Mouse (Mus musculus): ENCODE measurements around the gene Tmem186. TPM values are rescaled to one million over a fixed set of nuclear protein-coding genes. Genes with fewer than 3 reads are reported as not detected.

Tmem186 gene
- 8.9 and 9.7 TPM in 2 replicates for polyA plus RNA-seq (2015; fragmentation: Nextera tagmentation; extraction: Ambion mirVana)

DNA sequence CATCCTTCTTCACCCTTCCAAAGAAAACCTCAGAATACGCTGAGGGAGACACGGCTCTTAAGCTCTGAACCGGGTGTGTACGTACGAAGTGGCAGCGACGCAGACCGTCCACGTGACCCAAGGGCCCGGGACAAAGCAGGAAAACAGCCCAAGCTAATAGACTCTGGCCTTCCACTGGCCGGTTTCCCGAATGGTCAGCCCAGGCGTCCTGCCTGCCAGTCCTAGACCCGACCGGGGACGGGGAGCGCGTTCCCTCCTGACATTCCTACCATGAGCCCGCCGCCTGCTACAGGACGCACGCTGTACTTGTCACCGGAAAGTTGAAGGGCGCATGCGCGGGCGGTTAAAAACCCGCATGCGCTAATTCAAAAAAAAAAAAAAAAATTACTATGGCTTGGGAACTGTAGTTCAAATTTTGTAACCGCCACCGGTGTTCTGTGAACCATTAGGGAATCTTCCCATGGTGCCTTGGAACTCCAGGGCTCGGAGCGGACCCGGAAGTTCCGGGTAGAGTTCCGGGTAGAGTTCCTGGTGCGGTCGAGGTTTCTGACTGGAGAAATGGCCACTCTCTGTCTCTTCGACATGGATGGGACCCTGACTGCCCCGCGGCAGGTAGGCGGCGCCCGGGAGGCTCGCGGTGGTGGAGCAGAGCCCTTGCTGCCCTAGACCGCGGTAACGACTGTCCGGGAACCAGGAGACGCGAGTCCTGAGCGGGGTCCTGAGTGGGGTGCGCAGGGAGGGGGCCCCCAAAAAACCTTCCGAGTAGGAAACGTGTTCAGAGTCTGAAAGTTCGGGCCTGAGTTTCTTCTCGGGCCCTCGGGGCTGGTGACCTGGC is at the start of gene Tmem186, which contains the start of gene Pmm2:
Tmem186 (minus strand) TSS at position 496 of the 835 bp plus-strand sequence.
Pmm2 (plus strand) TSS at position 458 of the 835 bp plus-strand sequence.
- Histone ChIP-seq H3K9ac (ENCODE audit: low read depth, low read length) (peak within 1 kb of the TSS; percentile 95), H3K27me3 (ENCODE audit: control insufficient read depth, insufficient read depth, low read depth, low read length) (no peaks in the 10 kb centered on the region), H3K36me3 (ENCODE audit: control insufficient read depth, insufficient read depth) (peaks cover 8% of the 10 kb centered on the region), H3K4me3 (ENCODE audit: low read depth, low read length) (peak within 1 kb of the TSS; percentile 81), H3K4me2 (ENCODE audit: low read depth, low read length) (peak within 1 kb of the TSS; percentile 79), H3K9me3 (replicated peaks; ENCODE audit: control insufficient read depth, low read length) (no peaks in the 10 kb centered on the region), H3K4me1 (ENCODE audit: control insufficient read depth, low read depth, low read length) (peaks cover 34% of the 10 kb centered on the region), H3K27ac (ENCODE audit: low read length) (peak within 1 kb of the TSS; percentile 95)
- WGBS (ENCODE audit: insufficient replicate concordance) = under 1% methylated on average over 59 of the region's 59 CpGs
- ATAC-seq (ENCODE audit: low read depth) = peak; percentile 85

DNA sequence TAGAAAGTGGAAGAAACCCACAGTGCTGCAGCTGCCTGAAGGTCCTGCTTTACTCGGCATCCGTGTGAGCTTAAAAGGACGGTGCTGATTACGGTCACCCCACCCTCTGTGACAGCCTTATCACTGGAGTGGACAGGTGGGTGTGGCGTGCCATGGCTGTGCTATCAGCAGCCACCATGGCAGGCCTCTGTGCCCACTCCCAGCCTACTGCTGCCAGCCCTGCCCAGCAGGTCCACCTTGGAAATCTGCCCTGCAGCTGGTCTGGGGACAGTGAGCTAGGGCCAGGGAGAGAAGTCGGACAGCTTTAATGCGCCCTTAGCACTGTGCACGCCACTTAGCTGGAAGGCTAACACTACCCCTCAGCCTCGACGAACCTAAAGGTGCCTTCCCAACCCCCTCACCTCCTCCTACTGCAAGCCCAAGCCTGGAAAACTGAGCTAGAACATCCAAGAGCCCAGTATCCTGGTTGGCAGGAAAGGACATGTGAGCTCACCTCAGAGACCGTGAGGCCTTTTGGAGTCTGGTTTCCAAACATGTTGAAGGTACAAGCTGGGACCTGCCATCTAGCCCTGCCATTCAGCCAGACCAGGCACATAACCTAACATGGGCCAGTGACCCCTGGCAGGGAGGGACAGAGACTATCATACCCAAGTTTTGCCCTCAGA is 49.5 kb upstream of the Tmem186 start:
- peak overlapping the region; percentile 80 for H3K9ac ChIP-seq (ENCODE audit: low read depth, low read length)
- peak overlapping the region; percentile 79 for H3K4me2 ChIP-seq (ENCODE audit: low read depth, low read length)
- H3K27ac ChIP-seq (ENCODE audit: low read length) = peak overlapping the region; percentile 96
- peaks cover 52% of the 10 kb centered on the region for H3K4me1 ChIP-seq (ENCODE audit: control insufficient read depth, low read depth, low read length)
- WGBS (ENCODE audit: insufficient replicate concordance) = 25% methylated on average over 11 of the region's 11 CpGs
- no peaks in the 10 kb centered on the region for H3K9me3 ChIP-seq (replicated peaks; ENCODE audit: control insufficient read depth, low read length)
- H3K36me3 ChIP-seq (ENCODE audit: control insufficient read depth, insufficient read depth) = peaks cover 46% of the 10 kb centered on the region
- no peaks in the 10 kb centered on the region for H3K27me3 ChIP-seq (ENCODE audit: control insufficient read depth, insufficient read depth, low read depth, low read length)
- peak overlapping the region; percentile 49 for H3K4me3 ChIP-seq (ENCODE audit: low read depth, low read length)
- ATAC-seq (ENCODE audit: low read depth) = peak; percentile 99

DNA sequence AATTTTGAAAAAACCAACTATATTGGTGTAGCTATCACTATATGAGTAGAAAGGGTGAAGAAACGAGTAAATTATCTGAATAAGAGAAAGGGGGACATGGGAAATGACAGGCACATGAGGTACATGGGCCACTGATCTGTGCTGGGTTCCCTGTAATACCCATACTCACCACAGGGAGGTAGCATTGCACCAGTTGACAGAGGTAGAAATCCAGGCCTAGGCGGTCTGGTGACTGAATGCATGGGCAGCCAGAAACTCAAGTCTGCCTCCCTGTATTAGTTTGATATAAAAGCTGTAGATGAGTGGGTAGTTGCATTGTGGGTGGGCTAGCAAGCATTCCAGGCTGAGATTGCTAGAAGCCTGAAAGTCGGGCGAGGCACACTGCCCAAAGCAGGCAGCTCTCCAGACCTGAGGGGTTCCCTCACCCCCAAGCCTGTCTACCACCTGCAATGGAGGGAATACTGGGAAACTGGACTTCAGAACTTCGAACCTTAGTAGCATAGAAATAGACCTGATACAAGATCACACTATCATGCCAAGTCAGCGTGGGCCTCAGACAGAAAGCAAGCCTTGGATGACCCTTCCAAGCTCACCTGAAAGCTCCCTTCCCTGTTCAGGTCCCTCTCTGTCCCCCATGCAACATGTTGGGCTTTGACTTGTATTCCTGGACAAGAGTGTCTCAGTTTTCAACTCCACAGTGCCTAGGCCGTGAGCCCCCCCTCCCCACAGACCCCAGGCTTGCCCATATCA is 48.8 kb upstream of the Tmem186 start:
- H3K4me2 ChIP-seq (ENCODE audit: low read depth, low read length) = peak overlapping the region; percentile 79
- H3K27ac ChIP-seq (ENCODE audit: low read length) = peak overlapping the region; percentile 96

DNA sequence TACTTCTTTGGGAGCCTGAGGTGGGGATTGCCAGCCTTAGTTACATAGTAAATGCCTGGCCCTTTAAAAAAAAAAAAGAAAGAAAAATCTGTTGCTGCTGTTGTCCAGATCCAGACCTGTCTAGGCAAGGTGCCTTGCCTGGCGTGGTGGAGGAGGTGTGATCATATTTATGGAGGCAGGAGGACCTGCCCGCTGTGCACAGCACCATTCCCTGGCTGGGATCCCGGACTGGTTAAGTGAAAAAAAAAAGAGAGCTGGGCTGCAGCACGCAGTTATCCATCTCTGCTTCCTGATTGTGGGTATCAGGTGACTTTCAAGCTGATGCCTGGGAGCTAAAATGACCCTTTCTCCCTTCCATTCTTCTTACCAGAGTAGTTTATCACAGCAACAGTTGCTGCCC is 47.6 kb upstream of the Tmem186 start:
- Histone ChIP-seq H3K4me3 (ENCODE audit: low read depth, low read length) (no peak overlapping the region), H3K4me1 (ENCODE audit: control insufficient read depth, low read depth, low read length) (peaks cover 55% of the 10 kb centered on the region), H3K36me3 (ENCODE audit: control insufficient read depth, insufficient read depth) (peaks cover 27% of the 10 kb centered on the region), H3K9me3 (replicated peaks; ENCODE audit: control insufficient read depth, low read length) (no peaks in the 10 kb centered on the region), H3K27ac (ENCODE audit: low read length) (peak overlapping the region; percentile 96; the same call in 1 of the 2 replicates), H3K9ac (ENCODE audit: low read depth, low read length) (peak overlapping the region; percentile 40), H3K27me3 (ENCODE audit: control insufficient read depth, insufficient read depth, low read depth, low read length) (no peaks in the 10 kb centered on the region), H3K4me2 (ENCODE audit: low read depth, low read length) (no peak overlapping the region)
- no peak for ATAC-seq (ENCODE audit: low read depth)
- 66% methylated on average over 4 of the region's 4 CpGs for WGBS (ENCODE audit: insufficient replicate concordance)

More for the DNA sequence above, 48.8 kb upstream of the Tmem186 start:
- Histone ChIP-seq H3K27me3 (ENCODE audit: control insufficient read depth, insufficient read depth, low read depth, low read length) (no peaks in the 10 kb centered on the region), H3K9me3 (replicated peaks; ENCODE audit: control insufficient read depth, low read length) (no peaks in the 10 kb centered on the region), H3K36me3 (ENCODE audit: control insufficient read depth, insufficient read depth) (peaks cover 39% of the 10 kb centered on the region), H3K4me3 (ENCODE audit: low read depth, low read length) (peak overlapping the region; percentile 49), H3K4me1 (ENCODE audit: control insufficient read depth, low read depth, low read length) (peaks cover 52% of the 10 kb centered on the region), H3K9ac (ENCODE audit: low read depth, low read length) (peak overlapping the region; percentile 80)
- WGBS (ENCODE audit: insufficient replicate concordance) = 15% methylated on average over 7 of the region's 7 CpGs
- ATAC-seq (ENCODE audit: low read depth) = peak; percentile 49

DNA sequence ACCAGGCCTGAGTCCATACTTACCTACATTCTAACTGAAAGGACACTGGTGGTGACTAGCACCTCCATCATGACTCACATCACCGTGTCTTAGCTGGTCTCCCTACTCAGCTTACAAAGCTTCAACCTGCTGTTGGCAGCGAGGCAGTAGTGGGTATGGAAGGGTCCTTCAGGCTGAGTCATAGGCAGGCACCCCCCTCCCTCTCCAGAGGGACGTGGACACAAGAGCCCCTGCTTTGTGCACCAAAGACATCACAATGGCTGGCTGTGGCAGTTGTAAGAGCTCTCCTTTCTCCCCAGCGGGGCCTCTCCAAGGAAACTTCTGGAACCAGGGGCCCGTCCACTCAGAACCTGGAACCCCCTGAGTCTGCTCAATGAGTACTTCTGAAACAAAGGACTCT is 43.0 kb upstream of the Tmem186 start, which contains the start of gene Gm5767:
Gm5767 (plus strand) TSS at position 301 of the 400 bp plus-strand sequence.
- H3K36me3 ChIP-seq (ENCODE audit: control insufficient read depth, insufficient read depth) = peaks cover 6% of the 10 kb centered on the region; the same call in 1 of the 2 replicates
- ATAC-seq (ENCODE audit: low read depth) = no peak
- peak within 1 kb of the TSS; percentile 46 for H3K27ac ChIP-seq (ENCODE audit: low read length)
- no peak within 1 kb of the TSS for H3K4me3 ChIP-seq (ENCODE audit: low read depth, low read length)
- peaks cover 58% of the 10 kb centered on the region for H3K4me1 ChIP-seq (ENCODE audit: control insufficient read depth, low read depth, low read length)
- no peaks in the 10 kb centered on the region for H3K27me3 ChIP-seq (ENCODE audit: control insufficient read depth, insufficient read depth, low read depth, low read length)
- 78% methylated on average over 5 of the region's 5 CpGs for WGBS (ENCODE audit: insufficient replicate concordance)
- H3K4me2 ChIP-seq (ENCODE audit: low read depth, low read length) = no peak within 1 kb of the TSS
- H3K9me3 ChIP-seq (replicated peaks; ENCODE audit: control insufficient read depth, low read length) = no peaks in the 10 kb centered on the region
- H3K9ac ChIP-seq (ENCODE audit: low read depth, low read length) = no peak within 1 kb of the TSS

DNA sequence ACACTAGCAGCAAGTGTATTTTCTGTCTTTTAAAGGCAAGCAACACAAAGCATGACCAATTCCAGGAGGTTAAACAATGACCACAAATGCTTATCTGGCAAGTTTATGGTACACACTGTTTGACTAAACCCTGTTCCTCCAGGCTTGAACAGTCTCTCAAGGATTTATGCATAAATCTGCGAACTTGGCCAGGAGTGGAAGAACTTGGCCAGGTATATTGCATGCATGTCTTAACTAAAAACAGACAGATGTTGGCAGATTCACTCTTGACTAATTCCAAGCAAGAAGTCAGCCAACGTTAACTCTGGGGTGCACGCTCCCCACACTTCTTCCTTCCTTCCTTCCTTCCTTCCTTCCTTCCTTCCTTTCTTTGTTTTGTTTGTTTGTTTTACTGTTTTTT is 42.3 kb upstream of the Tmem186 start:
- H3K4me2 ChIP-seq (ENCODE audit: low read depth, low read length) = no peak overlapping the region
- peaks cover 58% of the 10 kb centered on the region for H3K4me1 ChIP-seq (ENCODE audit: control insufficient read depth, low read depth, low read length)
- peak overlapping the region; percentile 46 for H3K27ac ChIP-seq (ENCODE audit: low read length)
- no peak for ATAC-seq (ENCODE audit: low read depth)
- H3K9ac ChIP-seq (ENCODE audit: low read depth, low read length) = no peak overlapping the region
- H3K4me3 ChIP-seq (ENCODE audit: low read depth, low read length) = no peak overlapping the region
- H3K36me3 ChIP-seq (ENCODE audit: control insufficient read depth, insufficient read depth) = peaks cover 2% of the 10 kb centered on the region; the same call in 1 of the 2 replicates
- no peaks in the 10 kb centered on the region for H3K27me3 ChIP-seq (ENCODE audit: control insufficient read depth, insufficient read depth, low read depth, low read length)
- 65% methylated on average over 3 of the region's 3 CpGs for WGBS (ENCODE audit: insufficient replicate concordance)
- no peaks in the 10 kb centered on the region for H3K9me3 ChIP-seq (replicated peaks; ENCODE audit: control insufficient read depth, low read length)

DNA sequence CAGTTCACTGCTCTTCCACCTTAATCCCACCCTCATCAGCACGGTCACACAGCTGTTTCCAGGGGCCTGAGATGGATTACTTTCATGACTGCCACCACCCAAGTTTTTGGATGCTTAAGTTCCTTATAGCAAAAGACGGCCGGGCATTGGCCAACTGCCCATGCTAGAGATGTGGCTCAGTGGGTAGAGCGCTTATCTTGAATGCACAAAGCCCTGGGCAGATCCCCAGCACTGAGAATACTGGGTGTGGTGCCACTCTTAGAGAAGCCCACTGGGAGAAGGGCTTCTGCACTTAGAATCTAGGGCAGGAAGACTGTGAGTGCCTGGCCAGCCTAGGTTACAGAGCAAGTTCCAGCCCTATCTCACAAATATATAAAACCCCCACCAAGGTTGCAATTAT is 41.2 kb upstream of the Tmem186 start:
- Histone ChIP-seq H3K27ac (ENCODE audit: low read length) (peak overlapping the region; percentile 85), H3K4me1 (ENCODE audit: control insufficient read depth, low read depth, low read length) (peaks cover 63% of the 10 kb centered on the region), H3K4me3 (ENCODE audit: low read depth, low read length) (no peak overlapping the region), H3K27me3 (ENCODE audit: control insufficient read depth, insufficient read depth, low read depth, low read length) (no peaks in the 10 kb centered on the region), H3K9ac (ENCODE audit: low read depth, low read length) (peak overlapping the region; percentile 46), H3K9me3 (replicated peaks; ENCODE audit: control insufficient read depth, low read length) (no peaks in the 10 kb centered on the region), H3K36me3 (ENCODE audit: control insufficient read depth, insufficient read depth) (no peaks in the 10 kb centered on the region; the same call in 1 of the 2 replicates), H3K4me2 (ENCODE audit: low read depth, low read length) (peak overlapping the region; percentile 34)
- ATAC-seq (ENCODE audit: low read depth) = peak; percentile 48
- 33% methylated on average over 4 of the region's 4 CpGs for WGBS (ENCODE audit: insufficient replicate concordance)

DNA sequence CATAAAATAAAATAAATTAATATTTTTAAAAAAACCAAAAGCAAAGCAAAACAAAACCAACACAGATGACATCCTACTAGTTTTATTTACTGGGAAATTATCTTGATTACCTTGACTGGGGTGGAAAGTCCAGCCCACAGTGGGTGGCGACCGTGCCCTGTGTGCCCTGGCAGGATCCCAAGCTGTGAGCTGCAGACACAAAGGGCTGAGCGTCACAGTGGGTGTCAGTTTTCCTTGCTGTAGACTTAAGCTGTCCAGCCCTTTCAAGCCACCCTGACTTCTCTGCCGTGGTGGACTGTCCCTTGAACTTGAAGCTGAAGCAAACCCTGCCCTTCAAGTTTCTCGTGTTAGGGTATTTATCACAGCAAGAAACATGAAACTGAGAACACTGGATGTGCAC is 40.5 kb upstream of the Tmem186 start:
- peak; percentile 33 for ATAC-seq (ENCODE audit: low read depth)
- no peaks in the 10 kb centered on the region for H3K27me3 ChIP-seq (ENCODE audit: control insufficient read depth, insufficient read depth, low read depth, low read length)
- H3K4me3 ChIP-seq (ENCODE audit: low read depth, low read length) = no peak overlapping the region
- H3K9me3 ChIP-seq (replicated peaks; ENCODE audit: control insufficient read depth, low read length) = no peaks in the 10 kb centered on the region
- 44% methylated on average over 5 of the region's 5 CpGs for WGBS (ENCODE audit: insufficient replicate concordance)
- peak overlapping the region; percentile 46 for H3K9ac ChIP-seq (ENCODE audit: low read depth, low read length)
- H3K4me2 ChIP-seq (ENCODE audit: low read depth, low read length) = peak overlapping the region; percentile 34
- peak overlapping the region; percentile 85 for H3K27ac ChIP-seq (ENCODE audit: low read length)
- H3K36me3 ChIP-seq (ENCODE audit: control insufficient read depth, insufficient read depth) = no peaks in the 10 kb centered on the region
- peaks cover 70% of the 10 kb centered on the region for H3K4me1 ChIP-seq (ENCODE audit: control insufficient read depth, low read depth, low read length)
